In the genomic region with DNA sequence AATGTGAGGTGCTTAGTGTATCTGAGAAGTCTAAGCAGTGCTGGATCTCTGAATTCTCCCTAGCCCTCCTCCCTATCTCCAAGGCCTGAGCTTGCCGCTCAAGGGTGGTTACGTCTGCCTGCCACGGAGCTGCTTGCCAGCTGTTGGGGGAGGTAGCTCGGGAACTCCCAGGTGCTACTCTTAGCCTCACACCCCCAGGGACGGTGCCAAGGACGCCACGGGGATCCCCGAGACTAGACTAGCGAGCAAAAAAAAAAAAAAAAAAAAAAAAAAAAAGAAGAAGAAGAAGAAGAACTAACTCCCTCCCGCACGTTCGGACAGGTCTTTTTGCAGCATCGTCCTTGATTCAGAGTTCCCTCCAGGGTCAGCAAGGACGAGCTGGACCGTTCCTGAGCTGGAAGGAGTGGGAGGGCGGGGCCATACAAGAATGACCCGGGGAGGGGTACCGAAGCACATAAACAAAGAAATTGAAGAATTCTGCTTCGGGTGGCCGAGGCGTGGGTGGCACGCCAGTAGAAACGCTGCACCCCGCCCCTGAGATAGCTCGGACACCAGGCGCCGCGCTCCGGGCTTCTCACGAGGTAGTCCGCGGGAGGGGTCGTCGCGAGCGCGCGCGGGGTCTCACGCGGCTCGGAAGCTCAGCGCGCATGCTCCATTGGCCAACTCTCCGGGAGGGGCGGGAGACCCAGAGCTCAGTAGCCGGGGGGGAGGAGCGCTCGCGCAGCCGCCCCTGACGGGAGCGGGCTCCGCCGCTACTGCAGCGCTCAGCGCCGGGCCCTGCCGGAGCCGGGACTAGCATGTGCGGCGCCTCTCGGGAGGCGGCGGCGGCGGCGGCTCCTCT, we compare ENCODE assay signal across 7 mouse cellular contexts. TPM values are rescaled to one million over a fixed set of nuclear protein-coding genes. Genes with fewer than 3 reads are reported as not detected.
DNase-seq lines count a peak whose midpoint lies in the region; ATAC-seq and TF ChIP-seq lines count a peak whose summit lies in the region.

A gene (plus strand): TSS at position 291 of the 841 bp plus-strand sequence.

- peak within 1 kb of the TSS; percentile 76 for H3K9ac ChIP-seq in heart, adult 2 months (ENCODE audit: low read depth, low read length)
- H3K9ac ChIP-seq in limb, embryonic 12.5 days (replicated peaks): peak within 1 kb of the TSS; percentile 75
- H3K9ac ChIP-seq in midbrain, embryonic 13.5 days (replicated peaks): peak within 1 kb of the TSS; percentile 90

- 0 out of 2 replicates have a peak, but pooled peaks have one; percentile 5 for TF ChIP-seq CTCF in heart, adult 2 months (IDR thresholded peaks at IDR 0.05)
- no peak for TF ChIP-seq CTCF in kidney, adult 2 months (conservative IDR thresholded peaks at IDR 0.05; ENCODE audit: insufficient read depth, insufficient read length, low read depth, low read length)

- H3K9me3 ChIP-seq in limb, embryonic 12.5 days: no peaks in the 10 kb centered on the region
- no peaks in the 10 kb centered on the region for H3K9me3 ChIP-seq in midbrain, embryonic 13.5 days

- TF ChIP-seq POLR2A in heart, adult 2 months (IDR thresholded peaks at IDR 0.05; ENCODE audit: insufficient read depth, low read depth, low read length): no peak
- no peak for TF ChIP-seq POLR2A in kidney, adult 2 months (IDR thresholded peaks at IDR 0.05; ENCODE audit: low read depth, low read length)

- peak within 1 kb of the TSS; percentile 64 for H3K4me3 ChIP-seq in heart, adult 2 months
- H3K4me3 ChIP-seq in kidney, adult 2 months (ENCODE audit: insufficient read depth, low read depth, low read length): peak within 1 kb of the TSS; percentile 55
- H3K4me3 ChIP-seq in limb, embryonic 12.5 days (replicated peaks): peak within 1 kb of the TSS; percentile 77
- peak within 1 kb of the TSS; percentile 87 for H3K4me3 ChIP-seq in midbrain, embryonic 13.5 days (replicated peaks)

- H3K4me2 ChIP-seq in limb, embryonic 12.5 days: peak within 1 kb of the TSS; percentile 94
- H3K4me2 ChIP-seq in midbrain, embryonic 13.5 days (replicated peaks): peak within 1 kb of the TSS; percentile 72

- WGBS in heart, adult 2 months: 1% methylated on average over 68 of the region's 68 CpGs
- under 1% methylated on average over 68 of the region's 68 CpGs for WGBS in kidney, adult 2 months
- WGBS in limb, embryonic 12.5 days: under 1% methylated on average over 67 of the region's 68 CpGs
- WGBS in midbrain, embryonic 13.5 days: under 1% methylated on average over 61 of the region's 68 CpGs

- peak; percentile 76 for ATAC-seq in limb, embryonic 12.5 days (ENCODE audit: insufficient number of reproducible peaks, insufficient read depth, low FRiP score, low TSS enrichment, low read depth)
- peak; percentile 91 for ATAC-seq in midbrain, embryonic 13.5 days

- H3K27ac ChIP-seq in heart, adult 2 months: peak within 1 kb of the TSS; percentile 51; the same call in 1 of the 2 replicates
- no peak within 1 kb of the TSS for H3K27ac ChIP-seq in kidney, adult 2 months (ENCODE audit: insufficient read depth, low read depth, low read length)
- peak within 1 kb of the TSS; percentile 62 for H3K27ac ChIP-seq in limb, embryonic 12.5 days
- peak within 1 kb of the TSS; percentile 94 for H3K27ac ChIP-seq in midbrain, embryonic 13.5 days

- no peak for TF ChIP-seq EP300 in heart, adult 2 months (IDR thresholded peaks at IDR 0.05; ENCODE audit: insufficient read depth, low read depth, low read length)

- DNase-seq in adrenal gland, postnatal 14 days: peak; percentile 77
- peak; percentile 76 for DNase-seq in embryo, embryonic 9.5 days (ENCODE audit: extremely low spot score)
- peak; percentile 74 to 80 for DNase-seq in heart, adult 2 months
- peak; percentile 66 for DNase-seq in kidney, adult 2 months
- DNase-seq in spleen, adult 18-20 months: peak; percentile 38 to 64

- H3K79me2 ChIP-seq in heart, adult 2 months (replicated peaks; ENCODE audit: control insufficient read depth, insufficient read depth, low read length): no peaks in the 10 kb centered on the region

- no peaks in the 10 kb centered on the region for H3K36me3 ChIP-seq in heart, adult 2 months (ENCODE audit: control insufficient read depth, insufficient read depth, low read length)
- H3K36me3 ChIP-seq in kidney, adult 2 months (ENCODE audit: control insufficient read depth, insufficient read depth, low read length): no peaks in the 10 kb centered on the region
- H3K36me3 ChIP-seq in limb, embryonic 12.5 days: peaks cover 38% of the 10 kb centered on the region
- H3K36me3 ChIP-seq in midbrain, embryonic 13.5 days: peaks cover 27% of the 10 kb centered on the region

- no peaks in the 10 kb centered on the region for H3K27me3 ChIP-seq in heart, adult 2 months (ENCODE audit: control insufficient read depth, insufficient read depth, low read length)
- H3K27me3 ChIP-seq in kidney, adult 2 months (replicated peaks; ENCODE audit: control insufficient read depth, insufficient read depth, low read length): no peaks in the 10 kb centered on the region
- H3K27me3 ChIP-seq in limb, embryonic 12.5 days: no peaks in the 10 kb centered on the region
- no peaks in the 10 kb centered on the region for H3K27me3 ChIP-seq in midbrain, embryonic 13.5 days

- no peaks in the 10 kb centered on the region for H3K4me1 ChIP-seq in heart, adult 2 months (ENCODE audit: control insufficient read depth, insufficient read depth, low read length)
- H3K4me1 ChIP-seq in kidney, adult 2 months (ENCODE audit: control insufficient read depth, insufficient read depth, low read length): no peaks in the 10 kb centered on the region
- peaks cover 10% of the 10 kb centered on the region for H3K4me1 ChIP-seq in limb, embryonic 12.5 days (replicated peaks)
- H3K4me1 ChIP-seq in midbrain, embryonic 13.5 days (replicated peaks): peaks cover 26% of the 10 kb centered on the region

- intact Hi-C loops in heart, adult 2 months (cut with DNase I): no loop called here

RNA-seq across cellular contexts. Expression of the gene that starts here (rescaled TPM):
- 6.9 TPM in 2 replicates for total RNA-seq in adrenal gland, postnatal 14 days (2021)
- 1 to 10 TPM; 1.3 to 2.0 TPM for total RNA-seq in heart, adult 2 months (2021)
- 3.4 and 4.8 TPM in 2 replicates for polyA plus RNA-seq in heart, adult 2 months (2012; rRNA removed)
- polyA plus RNA-seq in kidney, adult 2 months (2012; rRNA removed): 3.5 and 3.8 TPM in 2 replicates
- polyA plus RNA-seq in limb, embryonic 12.5 days (2016; fragmentation: Nextera tagmentation; extraction: Ambion mirVana): 3.7 and 5.1 TPM in 2 replicates
- polyA plus RNA-seq in midbrain, embryonic 13.5 days (2015; fragmentation: Nextera tagmentation; extraction: Ambion mirVana): 17.0 and 24.5 TPM in 2 replicates
